Mouse (Mus musculus) A20 (cell line): ENCODE data around the gene Hrc.
"Not testable (repeated sequence)": the region's sequence is repeated elsewhere in the genome, so short reads cannot be mapped to it uniquely, and the experiment has no call there.

Source experiments
- DNase-seq: peaks from one replicate; pipeline ENCODE4 v3.0.0-alpha.2; 2011; ENCODE audit warnings: low read depth, low spot score

Gene Hrc

DNA sequence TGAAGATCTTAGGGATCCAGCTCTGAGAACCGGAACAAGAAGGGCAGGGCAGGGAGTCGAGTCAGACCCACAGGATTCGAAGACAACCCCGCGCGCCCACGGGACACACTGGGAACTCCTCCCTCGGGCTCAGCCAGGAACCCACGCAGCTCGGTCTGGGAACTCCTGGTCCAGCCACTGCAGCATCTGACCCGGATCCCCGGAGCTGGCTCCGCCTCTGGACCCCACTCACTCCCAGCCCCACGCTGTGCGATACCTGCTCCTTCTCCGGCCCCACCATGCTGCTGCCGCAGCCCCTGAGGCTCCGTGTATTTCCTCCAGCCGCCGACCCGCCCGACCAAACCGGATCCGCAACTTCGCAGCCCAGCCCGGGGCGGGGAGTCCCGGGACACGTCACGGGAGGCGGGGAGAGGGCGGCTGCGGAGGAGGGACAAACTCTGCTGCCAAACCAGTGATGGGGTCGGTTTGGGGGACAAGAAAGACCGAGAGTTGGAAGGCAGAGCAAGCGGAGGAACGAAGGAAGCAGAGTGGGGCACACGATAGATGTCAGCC, 1.6 kb upstream of the Hrc start, which contains the start of gene Trpm4:
Trpm4 (minus strand) TSS at position 350 of the 552 bp plus-strand sequence.
- DNase-seq: peak; percentile 81

GRCm38 (mm10) chr7:45334605-45335004, 485 bp upstream of the Hrc start:
- no peak for DNase-seq

- no peak for DNase-seq
These were observed 1.2 kb downstream of the Hrc start for GRCm38 (mm10) chr7:45336319-45336718.

- DNase-seq: no peak
These were observed 2.4 kb downstream of the Hrc start for GRCm38 (mm10) chr7:45337469-45337868.

- peak; percentile 79 for DNase-seq
These were observed 3.2 kb downstream of the Hrc start for GRCm38 (mm10) chr7:45338161-45338911.

DNA sequence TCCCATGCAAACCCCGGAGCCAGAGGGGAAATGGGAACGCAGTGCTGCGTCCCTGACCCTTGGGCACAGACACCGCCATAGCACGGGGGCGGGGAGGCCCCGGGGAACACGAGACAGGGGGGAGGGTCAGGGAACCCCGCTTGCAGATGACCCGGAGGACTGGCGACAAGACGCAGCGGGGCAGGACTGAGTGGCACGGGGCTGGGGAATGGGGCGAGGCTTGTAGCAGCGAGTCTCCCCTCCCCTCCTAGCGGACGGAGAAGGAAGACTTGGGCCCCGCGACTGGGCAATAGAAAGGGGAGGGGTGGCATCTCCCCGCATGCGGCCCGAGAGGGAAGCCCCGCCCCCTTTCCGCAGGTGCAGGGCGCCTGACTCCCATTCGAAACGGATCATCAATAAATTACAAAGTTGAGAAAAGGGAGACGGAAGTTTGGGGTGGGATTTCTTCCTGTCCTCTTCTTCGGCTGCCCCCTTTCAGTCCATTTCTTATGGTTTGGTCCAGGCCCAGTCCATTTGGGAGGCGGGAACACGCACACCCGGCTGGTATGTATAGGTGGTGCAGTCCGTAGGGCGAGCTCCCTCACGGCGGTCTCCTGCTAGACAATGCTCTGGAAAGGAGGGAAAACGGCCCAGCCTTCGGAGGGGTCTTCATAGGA, 4.4 kb downstream of the Hrc start:
- DNase-seq: peak; percentile 93

- DNase-seq: no peak
These were observed 5.0 kb downstream of the Hrc start for GRCm38 (mm10) chr7:45340066-45340442.

GRCm38 (mm10) chr7:45340669-45341068, 5.6 kb downstream of the Hrc start:
- peak; percentile 91 for DNase-seq

GRCm38 (mm10) chr7:45341303-45341702, 6.2 kb downstream of the Hrc start:
- peak; percentile 96 for DNase-seq

GRCm38 (mm10) chr7:45342081-45342480, 7.0 kb downstream of the Hrc start:
- DNase-seq: peak; percentile 66

- peak; percentile 67 for DNase-seq
These were observed 8.5 kb downstream of the Hrc start for GRCm38 (mm10) chr7:45343543-45343942.

- DNase-seq: no peak
These were observed 11.8 kb downstream of the Hrc start for GRCm38 (mm10) chr7:45346905-45347304.

DNA sequence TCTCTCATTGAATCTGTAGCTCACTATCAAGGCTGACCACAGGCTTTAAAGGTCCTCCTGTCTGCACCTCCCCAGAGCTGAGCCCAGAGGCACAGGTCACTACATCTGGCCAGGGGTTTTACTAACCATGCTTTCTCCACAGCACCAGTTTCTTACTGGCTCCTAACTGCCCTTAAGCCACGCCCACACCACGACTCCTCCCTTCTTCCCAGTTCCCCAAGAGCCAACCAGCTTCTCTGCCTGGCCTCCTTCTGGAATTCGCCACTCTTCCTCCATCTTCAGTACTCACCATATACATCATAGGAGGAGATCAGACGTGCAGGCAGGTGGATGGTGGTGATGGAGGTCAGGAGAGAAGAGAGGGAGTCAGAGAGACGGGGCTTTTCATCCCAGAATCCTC, 18.0 kb downstream of the Hrc start:
- no peak for DNase-seq

- no peak for DNase-seq
These were observed 20.4 kb downstream of the Hrc start for GRCm38 (mm10) chr7:45355318-45356020.

GRCm38 (mm10) chr7:45356087-45356486, 21.0 kb downstream of the Hrc start:
- DNase-seq: no peak

DNA sequence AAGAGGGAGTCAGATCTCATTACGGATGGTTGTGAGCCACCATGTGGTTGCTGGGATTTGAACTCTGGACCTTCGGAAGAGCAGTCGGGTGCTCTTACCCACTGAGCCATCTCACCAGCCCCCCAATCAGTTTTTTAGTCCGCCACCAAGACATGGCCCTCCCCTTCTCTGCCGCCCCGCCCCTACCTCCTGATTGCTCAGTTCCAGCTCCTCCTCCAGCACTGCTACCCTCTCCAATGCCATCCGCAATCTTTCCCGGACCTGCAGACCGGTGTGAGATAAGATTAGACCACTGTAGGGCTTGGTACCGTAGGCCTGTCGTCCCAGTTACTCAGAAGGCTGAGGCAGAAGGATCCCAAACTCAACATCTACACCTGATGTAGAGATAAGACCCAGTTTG, 24.0 kb downstream of the Hrc start:
- not testable (repeated sequence) for DNase-seq

DNA sequence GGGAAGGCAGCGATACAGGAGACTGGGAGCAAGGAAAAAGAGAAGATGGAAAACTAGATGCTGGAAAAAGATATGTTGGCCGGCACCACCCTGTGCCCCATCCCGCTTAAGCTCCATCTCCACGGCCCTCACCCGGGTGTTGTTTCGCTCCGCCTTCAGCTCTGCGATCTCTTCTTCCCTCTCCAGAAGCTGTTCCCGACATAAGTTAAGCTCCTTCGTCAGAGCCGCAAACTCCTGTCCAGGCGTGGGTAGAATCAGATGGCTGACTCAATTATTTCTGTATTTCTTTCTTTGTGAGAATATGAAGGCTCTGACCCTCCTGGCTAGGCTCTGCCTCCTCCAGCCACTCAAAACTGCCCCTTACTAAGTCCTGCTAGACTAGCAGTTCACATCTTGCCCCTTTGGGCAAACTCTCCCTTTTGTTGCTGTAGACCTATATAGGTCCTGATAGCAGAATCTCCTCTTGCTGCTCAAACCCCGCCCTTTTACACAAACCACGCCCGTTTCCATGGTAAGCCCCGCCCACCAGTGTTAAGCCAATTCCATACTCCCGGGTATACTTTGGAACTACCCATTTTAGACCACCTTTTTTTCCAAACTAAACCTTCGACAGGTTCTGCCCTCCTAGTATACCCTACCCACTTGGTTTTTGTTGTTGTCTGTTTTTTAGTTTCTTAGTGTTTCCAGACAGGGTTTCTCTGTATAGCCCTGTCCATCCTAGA, 25.5 kb downstream of the Hrc start:
- no peak for DNase-seq

DNA sequence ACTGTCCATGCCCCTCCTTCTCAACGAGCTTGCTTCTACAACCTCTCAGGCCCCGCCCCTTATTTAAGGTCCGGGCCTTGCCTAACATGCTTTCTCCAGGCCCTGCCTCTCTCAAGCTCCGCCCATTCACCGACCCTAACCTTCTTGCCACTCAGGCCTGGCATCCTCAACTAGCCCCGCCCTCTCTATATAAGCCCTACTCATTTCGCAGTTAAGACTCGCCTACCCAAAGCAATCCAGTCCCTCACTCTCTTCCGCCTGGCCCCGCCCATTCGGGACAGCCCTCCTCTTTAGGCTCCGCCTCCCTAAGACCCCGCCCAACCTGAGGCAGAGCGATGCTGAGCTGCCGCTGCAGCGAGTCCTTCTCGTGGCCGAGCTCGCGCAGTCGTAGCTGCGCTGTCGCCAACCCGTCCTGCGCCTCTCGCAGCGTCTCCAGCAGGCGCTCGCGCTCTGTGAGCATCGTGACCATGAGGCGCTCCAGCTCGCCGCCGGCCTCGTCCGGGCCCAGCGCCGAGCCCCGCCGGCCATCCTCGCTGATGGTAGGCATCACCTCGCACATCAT, 26.2 kb downstream of the Hrc start:
- peak; percentile 99 for DNase-seq

DNA sequence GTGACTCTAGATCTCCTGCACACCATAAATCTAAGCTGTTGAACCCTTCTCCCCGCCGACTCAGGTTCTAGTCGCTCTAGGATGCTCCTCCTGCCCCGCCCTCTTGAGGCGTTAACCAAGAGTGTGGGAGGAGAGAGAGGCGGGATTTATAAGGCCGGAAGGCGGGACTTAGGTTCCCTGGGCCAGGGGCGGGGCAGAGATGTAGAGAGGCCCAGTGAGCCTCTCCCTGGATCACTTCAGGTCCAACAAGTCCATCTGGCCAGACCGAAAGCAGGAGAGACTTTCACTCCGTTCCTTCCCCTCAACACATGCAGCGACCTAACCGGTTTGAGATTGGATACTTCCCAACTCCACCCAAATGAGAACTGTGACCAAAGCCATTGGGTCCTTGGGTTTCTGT, 27.7 kb downstream of the Hrc start:
- DNase-seq: peak; percentile 92

DNA sequence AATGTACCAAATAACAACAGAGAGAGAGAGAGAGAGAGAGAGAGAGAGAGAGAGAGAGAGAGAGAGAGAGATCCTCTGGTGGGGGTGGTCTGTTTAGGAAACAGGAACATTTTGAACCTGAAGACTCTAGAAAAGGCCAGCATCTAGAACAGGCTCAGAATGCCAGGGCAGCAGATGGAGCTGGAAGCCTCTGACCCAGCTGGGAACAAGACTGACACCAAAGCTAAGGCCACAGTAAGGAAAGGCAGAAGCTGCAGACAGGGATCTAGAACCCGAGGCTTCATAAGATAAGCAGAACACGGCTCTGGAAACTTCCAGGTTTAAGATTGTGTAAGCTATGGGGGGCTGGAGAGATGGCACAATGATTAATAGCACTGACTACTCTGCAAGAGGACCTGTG, 28.9 kb downstream of the Hrc start:
- no peak for DNase-seq
